Mouse (Mus musculus) common myeloid progenitor, adult 5-6 weeks (primary cell): ENCODE measurements at regions not wholly inside any gene's neighbourhood (a gene's known extent, or its start where the extent isn't known, plus 50 kb on each side); places are given as distances from the start of the nearest gene placed in this dataset.

ENCODE experiments used
- ATAC-seq: replicated peaks from 2 replicates; pipeline ENCODE4 v1.8.0; 2016; ENCODE audit warnings: low read depth, mild to moderate bottlenecking, moderate TSS enrichment, inconsistent platforms; ENCODE audit not compliant: poor library complexity, severe bottlenecking

DNA sequence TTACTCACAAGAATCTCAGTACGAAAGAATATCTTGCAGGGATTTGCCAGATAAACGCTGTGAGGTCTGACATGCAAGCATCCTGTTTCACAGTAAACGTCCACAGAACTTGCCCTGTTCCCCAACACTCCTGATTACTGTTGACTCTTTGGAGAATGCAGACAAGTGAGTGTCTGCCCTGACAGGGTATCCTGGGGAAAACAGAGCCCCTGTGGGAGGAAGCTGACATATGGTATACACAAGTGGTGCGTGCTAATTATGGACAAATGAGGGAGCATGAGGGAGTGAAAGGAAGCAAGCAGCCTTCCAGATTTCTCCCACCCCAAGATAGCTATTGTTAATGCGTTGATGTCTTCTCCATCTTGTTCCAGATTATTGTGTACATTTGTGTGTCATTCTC, 124.5 kb upstream of the Pdzrn3 start:
- ATAC-seq: no peak

DNA sequence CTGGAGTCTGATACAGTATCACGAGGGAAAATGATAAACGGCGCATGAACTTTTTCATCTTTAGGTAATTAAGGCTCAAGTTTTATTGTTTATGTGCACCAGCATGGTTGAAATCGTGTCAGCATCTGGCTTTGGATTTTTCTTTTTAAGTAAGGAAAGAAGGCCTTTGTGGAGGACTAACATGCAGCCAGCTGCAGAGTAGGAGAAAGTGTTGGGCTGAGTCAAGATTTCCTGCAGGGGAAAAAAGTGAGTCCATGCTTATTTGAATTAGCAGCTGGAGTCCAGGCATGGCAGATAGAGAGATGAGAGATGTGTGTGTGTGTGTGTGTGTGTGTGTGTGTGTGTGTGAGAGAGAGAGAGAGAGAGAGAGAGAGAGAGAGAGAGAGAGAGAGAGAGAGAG, 124.0 kb upstream of the Pdzrn3 start:
- ATAC-seq: no peak

DNA sequence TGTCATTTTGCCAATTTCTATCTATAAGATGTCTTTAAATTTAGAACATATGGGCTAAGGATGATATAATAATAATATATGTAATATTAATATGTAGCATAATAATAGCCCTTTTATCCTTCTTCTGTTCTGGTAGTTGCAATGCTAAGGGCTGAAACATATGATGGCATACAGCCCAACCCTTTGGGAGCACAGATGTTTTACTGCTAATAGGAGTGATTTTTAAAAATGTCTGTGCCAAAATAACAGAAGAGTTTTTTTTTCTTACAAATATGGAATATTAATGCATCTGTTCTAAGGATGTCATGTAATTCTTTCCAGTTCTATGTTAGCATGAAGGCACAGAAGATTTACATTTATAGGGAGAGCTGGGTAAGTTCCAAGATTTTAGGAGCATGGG, 122.5 kb upstream of the Pdzrn3 start:
- no peak for ATAC-seq

DNA sequence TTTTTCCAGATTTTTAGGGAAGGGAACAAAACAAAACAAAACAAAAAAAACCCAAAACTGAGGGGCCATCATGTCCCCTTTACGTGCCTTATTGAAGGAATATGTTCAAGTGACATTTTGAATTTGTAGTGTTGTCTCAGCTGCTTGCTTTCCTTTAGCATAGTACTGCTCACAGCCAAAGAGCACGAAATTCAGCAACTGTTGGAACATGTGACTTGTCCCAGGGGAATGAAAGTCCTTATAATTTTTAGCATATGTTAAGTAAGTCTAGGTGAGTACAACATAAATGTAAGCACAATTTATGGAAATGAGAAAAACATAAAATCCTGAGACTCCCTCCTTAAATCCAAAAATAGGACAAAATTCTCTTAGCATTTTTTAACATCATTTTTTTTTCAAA, 110.8 kb upstream of the Pdzrn3 start:
- no peak for ATAC-seq

DNA sequence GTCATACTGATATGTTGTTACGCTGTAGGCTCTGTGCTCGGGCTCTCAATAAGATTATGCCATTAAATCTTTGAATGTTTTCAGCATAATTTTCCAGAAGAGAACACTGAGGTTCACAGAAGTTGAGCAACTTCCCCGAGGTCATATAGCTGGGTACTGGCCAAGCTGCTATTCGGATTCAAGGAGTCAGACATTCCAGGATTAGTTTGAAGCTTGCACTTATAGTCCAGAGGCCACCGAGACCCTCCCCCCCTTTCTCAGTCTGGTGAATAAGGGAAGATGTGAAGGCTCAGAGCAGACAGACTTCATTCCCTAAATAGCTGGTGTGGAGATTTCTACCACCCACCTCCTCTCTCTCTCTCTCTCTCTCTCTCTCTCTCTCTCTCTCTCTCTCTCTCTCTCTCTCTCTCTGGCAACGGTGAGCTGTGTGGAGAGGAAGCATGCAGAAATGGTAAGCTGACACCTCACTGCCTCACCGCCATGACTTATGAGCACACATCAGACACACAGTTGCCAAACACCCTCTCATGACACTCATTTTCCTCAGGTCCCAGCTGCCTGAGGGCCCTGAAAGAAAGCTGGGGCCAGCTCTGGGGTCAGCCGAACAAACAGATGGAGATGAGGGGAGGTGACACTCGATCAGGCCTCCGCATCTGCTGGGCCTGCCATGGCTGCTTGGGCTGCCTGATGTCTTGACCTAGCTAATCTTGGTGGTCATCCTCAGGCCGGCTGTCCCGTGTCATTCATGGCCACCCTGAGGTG, 107.0 kb upstream of the Pdzrn3 start:
- no peak for ATAC-seq

DNA sequence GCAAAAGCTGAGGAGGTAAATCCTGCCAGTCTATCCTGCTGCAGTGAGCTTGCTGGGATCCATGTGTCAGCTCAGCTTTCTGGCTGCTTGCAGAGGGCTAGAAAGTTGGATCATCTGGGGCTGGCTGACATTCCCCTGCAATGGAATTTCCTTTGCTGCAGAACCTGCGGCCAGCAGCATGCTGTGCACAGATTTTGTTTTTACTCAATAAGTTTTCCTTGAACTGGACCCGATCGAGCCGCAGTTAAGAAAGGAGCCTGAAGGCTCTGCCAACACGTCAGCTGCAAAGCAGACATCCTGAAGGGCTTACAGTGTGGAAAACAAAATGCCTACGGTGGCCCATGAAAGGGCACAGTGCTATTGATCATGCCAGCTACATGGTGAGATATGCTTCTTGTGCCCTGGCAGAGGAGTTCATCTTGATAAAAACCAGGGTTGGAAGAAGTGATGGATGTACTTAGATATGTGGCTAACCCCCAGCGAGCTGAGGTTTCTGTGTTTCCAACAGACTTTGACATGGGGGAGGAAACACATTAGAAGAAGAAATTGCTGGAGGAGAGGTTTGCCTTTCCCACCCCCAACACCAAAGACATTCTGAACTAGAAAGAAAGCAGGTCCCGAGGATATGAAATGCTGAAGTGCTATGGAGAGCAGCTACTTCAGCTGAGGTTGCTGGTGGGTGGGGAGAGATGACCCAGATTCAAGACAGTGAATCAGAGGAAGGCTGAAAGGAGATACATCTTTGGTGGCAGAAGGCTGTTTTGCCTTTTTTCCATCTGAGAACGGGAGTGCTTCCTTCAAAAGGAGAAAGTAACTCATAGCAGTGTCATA, 105.2 kb upstream of the Pdzrn3 start:
- ATAC-seq: no peak

DNA sequence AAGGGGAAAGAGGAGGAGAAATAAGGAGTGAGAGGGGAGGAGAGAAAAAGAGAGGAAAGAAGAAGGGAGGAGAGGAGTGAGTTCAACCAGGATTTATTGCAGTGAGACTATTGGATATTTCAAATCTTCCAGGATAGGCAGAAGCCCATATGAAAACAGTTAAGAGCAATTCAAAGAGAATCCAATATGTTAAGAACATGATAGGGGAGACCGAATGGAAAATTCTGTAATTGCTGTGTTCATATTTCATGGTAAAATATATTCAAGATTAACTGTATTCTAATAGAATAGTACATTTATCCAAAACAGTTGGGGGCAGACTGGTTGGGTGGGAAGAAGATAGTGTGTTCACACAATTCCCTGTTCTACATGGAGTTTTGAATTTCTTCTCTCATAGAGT, 96.3 kb upstream of the Pdzrn3 start:
- no peak for ATAC-seq

DNA sequence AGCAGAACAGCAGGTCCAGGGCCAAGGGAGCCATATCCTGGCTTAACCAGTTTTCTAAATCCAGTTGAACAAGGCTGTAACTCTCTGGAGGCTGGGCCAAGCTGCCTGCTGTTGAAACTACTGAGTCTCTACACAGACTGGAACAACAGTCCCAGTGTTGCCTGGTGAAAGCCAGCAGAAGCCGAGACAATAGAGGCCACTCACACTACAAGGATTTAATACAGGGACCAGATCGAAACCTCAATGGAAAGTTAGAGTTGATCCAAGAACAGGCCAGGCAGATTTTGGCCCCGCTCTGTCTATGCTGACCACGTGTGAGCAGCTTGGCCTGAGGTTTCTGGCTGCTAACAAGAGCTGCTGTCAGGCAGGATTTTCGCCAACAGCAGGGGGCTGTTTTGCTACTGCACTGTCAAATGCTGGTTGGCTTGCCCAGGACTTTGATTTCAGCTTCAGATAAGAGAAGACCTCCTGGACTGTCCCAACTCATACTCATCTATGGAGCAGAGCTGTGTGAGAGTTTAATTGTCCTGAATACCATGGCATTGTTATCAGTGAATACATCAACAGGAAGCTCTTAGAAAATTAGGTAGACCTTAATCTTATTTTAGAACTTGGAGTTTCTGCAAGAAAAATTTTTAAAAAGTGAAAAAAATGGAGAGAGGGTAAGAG, 95.7 kb upstream of the Pdzrn3 start:
- ATAC-seq: no peak

DNA sequence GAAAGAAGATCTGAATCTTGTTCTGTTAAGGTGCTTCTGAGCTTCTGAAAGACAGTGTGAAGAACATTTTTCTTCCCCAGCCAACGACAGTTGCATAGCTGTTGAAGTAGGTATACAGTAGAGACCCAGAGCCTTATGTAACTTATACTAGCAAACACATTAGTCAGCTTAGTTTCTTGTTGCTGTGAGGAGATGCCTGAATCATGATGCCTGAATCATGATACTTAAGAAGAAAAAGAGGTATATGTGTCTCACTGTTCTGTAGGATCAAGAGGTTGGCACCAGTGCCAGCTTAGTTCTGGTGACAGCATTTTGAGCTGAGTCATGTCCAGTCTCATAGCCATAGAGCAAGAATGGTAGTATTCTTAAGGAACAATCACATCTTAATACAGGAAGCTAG, 87.2 kb upstream of the Pdzrn3 start:
- no peak for ATAC-seq

DNA sequence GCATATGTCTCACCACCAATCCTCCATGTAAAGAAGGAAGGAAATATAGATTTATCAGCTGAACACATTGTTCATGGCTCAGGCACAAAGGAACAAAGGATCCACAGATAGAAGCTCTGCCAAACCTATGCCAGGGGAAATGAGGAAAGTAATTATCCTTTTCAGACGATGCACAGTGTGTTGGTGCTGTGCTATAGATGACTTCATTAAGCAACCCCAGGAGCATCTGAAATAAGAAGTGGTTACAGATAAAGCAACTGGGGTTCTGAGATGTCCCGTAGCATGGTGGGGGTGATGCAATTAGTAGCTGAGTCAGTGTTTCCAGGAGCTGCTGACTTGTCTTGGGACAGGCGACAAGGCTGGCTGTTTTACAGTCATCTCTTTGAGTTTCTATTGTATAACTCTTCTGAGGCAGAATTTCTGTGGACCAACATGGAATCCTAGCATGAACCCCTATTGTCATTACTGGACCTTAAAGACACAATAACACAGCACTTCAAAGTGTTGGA, 86.2 kb upstream of the Pdzrn3 start:
- no peak for ATAC-seq

DNA sequence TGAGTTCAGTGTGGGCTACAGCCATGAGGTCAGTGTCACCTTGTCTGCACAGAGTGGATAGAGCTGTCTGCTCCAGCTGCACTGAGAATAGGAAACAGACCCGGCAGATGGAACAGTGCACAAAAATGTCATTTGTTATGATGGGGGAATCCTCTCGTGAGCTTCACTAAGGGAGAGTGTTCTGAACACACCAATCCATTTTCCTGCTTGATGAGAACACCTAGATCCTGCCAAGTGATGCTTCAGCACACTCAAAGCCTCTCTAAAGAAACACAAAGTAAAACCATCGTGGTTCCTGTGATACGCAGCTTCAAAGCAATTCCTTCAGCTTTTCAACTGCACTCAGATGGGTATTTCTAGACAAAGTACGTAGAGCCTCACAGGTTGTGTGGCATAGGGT, 69.0 kb upstream of the Pdzrn3 start:
- ATAC-seq: no peak

DNA sequence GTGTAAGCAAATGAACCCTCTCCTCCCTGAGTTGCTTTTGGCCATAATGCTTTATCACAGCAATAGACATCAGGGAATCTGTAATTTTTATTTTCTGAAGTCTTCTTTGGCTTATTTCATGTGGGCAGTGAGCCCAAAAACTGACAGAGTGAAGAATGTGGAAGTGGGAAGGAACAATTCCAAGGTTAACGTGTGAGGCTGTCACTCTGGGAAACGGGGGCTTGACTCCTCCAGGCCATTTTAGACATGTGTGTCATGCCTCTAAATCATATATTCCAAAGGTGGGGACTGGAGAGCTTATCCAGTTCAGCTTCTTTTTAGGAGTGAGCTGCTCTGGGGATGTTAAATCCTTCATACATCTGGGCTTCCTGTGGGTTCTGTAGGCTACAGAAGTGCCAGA, 68.6 kb upstream of the Pdzrn3 start:
- no peak for ATAC-seq

DNA sequence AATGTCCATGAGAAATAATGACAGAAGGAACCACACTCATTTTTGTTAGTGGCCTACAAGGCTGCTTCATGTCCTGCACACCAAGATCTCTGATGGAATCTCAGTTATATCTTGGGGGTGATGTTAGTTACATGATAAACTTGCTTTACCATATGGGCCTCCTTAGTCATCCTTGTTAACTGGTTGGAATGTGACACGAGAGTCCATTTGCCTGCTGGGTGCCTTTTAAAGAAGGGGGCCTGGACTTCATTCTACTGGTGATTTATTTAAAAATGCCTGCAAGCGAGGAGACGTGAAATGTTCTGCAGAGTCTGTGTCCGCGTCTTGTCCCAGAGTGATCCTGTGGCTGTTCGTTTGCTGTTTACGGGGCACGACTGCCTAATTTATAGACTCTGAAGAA, 55.1 kb upstream of the Pdzrn3 start:
- ATAC-seq: no peak

DNA sequence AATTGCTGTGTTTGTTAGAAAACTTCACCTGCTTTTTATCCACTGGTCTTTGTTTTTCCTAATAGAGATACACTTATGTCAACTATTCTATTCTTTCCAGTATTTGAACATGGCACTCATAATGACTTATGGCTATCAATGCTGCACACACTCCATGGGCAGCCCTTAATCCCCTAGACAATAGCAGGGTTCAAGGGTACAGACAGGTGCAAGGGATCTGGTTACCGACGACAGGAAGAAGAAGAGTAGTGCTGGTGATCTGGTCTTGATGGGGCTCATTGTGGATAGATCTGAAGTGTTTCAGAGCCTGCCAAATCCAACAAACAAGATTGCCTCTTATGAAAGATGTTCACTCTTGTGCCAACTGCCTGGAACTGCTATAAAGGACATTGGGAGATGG, 51.9 kb upstream of the Pdzrn3 start:
- ATAC-seq: no peak
